In the genomic region with DNA sequence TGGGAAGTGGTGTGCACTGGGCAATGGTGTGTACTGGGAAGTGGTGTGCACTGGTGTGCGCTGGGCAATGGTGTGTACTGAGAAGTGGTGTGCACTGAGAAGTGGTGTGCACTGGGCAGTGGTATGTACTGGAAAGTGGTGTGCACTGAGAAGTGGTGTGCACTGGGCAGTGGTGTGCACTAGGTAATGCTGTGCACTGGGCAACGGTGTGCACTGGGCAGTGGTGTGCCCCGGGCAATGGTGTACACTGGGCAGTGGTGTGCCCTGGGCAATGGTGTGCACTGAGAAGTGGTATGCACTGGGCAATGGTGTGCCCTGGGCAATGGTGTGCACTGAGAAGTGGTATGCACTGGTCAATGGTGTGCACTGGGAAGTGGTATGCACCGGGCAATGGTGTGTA, we compare ENCODE assay signal across 14 mouse cellular contexts. TPM values are rescaled to one million over a fixed set of nuclear protein-coding genes. Genes with fewer than 3 reads are reported as not detected.
DNase-seq lines count a peak whose midpoint lies in the region; ATAC-seq lines count a peak whose summit lies in the region.
"Had no signal": no experiment of that assay in that cellular context is flagged by ENCODE, and none has a peak within 500 bp of the region (broad histone marks: within the 10 kb centered on the region; RNA-seq: fewer than 3 reads in every experiment).

No protein-coding gene starts in this region.

- no peak overlapping the region for H3K27ac ChIP-seq in heart, embryonic 15.5 days
- H3K27ac ChIP-seq in embryonic facial prominence, embryonic 15.5 days (replicated peaks): no peak overlapping the region
- no peak overlapping the region for H3K27ac ChIP-seq in hindbrain, embryonic 16.5 days (ENCODE audit: low read depth, low read length)
- H3K27ac ChIP-seq: intestine, embryonic 15.5 days; limb, embryonic 13.5 days; neural tube, embryonic 15.5 days had no signal

- intact Hi-C loops in heart, postnatal 25 days (cut with DNase I): no loop called here

- no peak overlapping the region for H3K4me2 ChIP-seq in heart, embryonic 15.5 days
- no peak overlapping the region for H3K4me2 ChIP-seq in embryonic facial prominence, embryonic 15.5 days (replicated peaks)
- H3K4me2 ChIP-seq in hindbrain, embryonic 16.5 days (ENCODE audit: low read length): no peak overlapping the region
- H3K4me2 ChIP-seq: intestine, embryonic 15.5 days; limb, embryonic 13.5 days; neural tube, embryonic 15.5 days had no signal

- H3K9ac ChIP-seq in heart, embryonic 15.5 days: no peak overlapping the region
- H3K9ac ChIP-seq in embryonic facial prominence, embryonic 15.5 days: no peak overlapping the region
- no peak overlapping the region for H3K9ac ChIP-seq in hindbrain, embryonic 16.5 days (ENCODE audit: low read depth, low read length)
- H3K9ac ChIP-seq: intestine, embryonic 15.5 days; limb, embryonic 13.5 days; neural tube, embryonic 15.5 days had no signal

- no peak overlapping the region for H3K4me3 ChIP-seq in heart, embryonic 15.5 days
- H3K4me3 ChIP-seq in megakaryocyte, embryonic 14.5 days (replicated peaks): peak overlapping the region; percentile 12
- no peak overlapping the region for H3K4me3 ChIP-seq in embryonic facial prominence, embryonic 15.5 days (replicated peaks)
- H3K4me3 ChIP-seq in hindbrain, embryonic 16.5 days (ENCODE audit: low read length): no peak overlapping the region
- H3K4me3 ChIP-seq: intestine, embryonic 15.5 days; limb, embryonic 13.5 days; neural tube, embryonic 15.5 days had no signal

- no peak for DNase-seq in heart, postnatal 25 days (ENCODE audit: low spot score)
- no peak for DNase-seq in left cerebral cortex, adult 11 months (ENCODE audit: low spot score)
- no peak for DNase-seq in urinary bladder, postnatal 4 days (ENCODE audit: low spot score in 2 of 2)
- DNase-seq: adrenal gland, postnatal 36 days; cerebellum, adult 2 months; kidney, postnatal 36 days had no signal

- no peaks in the 10 kb centered on the region for H3K9me3 ChIP-seq in heart, embryonic 15.5 days (replicated peaks)
- H3K9me3 ChIP-seq in megakaryocyte, embryonic 14.5 days: peaks cover 11% of the 10 kb centered on the region
- no peaks in the 10 kb centered on the region for H3K9me3 ChIP-seq in embryonic facial prominence, embryonic 15.5 days (replicated peaks)
- no peaks in the 10 kb centered on the region for H3K9me3 ChIP-seq in hindbrain, embryonic 16.5 days (ENCODE audit: control insufficient read depth, low read length)
- H3K9me3 ChIP-seq: intestine, embryonic 15.5 days; limb, embryonic 13.5 days; neural tube, embryonic 15.5 days had no signal

- H3K36me3 ChIP-seq in heart, embryonic 15.5 days: peaks cover 3% of the 10 kb centered on the region; the same call in 1 of the 2 replicates
- peaks cover 12% of the 10 kb centered on the region for H3K36me3 ChIP-seq in megakaryocyte, embryonic 14.5 days (replicated peaks; ENCODE audit: low read length)
- H3K36me3 ChIP-seq in embryonic facial prominence, embryonic 15.5 days: 0 out of 2 replicates have a peak, but pooled peaks cover 4% of the 10 kb centered on the region
- no peaks in the 10 kb centered on the region for H3K36me3 ChIP-seq in hindbrain, embryonic 16.5 days (ENCODE audit: control insufficient read depth, insufficient read depth, low read length)
- H3K36me3 ChIP-seq: intestine, embryonic 15.5 days had no signal

- H3K4me1 ChIP-seq in heart, embryonic 15.5 days (replicated peaks): 0 out of 2 replicates have a peak, but pooled peaks cover 8% of the 10 kb centered on the region
- peaks cover 27% of the 10 kb centered on the region for H3K4me1 ChIP-seq in megakaryocyte, embryonic 14.5 days
- no peaks in the 10 kb centered on the region for H3K4me1 ChIP-seq in embryonic facial prominence, embryonic 15.5 days
- H3K4me1 ChIP-seq in hindbrain, embryonic 16.5 days (ENCODE audit: control insufficient read depth, insufficient read depth, low read depth, low read length): peaks cover 2% of the 10 kb centered on the region; the same call in 1 of the 2 replicates
- H3K4me1 ChIP-seq: intestine, embryonic 15.5 days had no signal

- 0 out of 2 replicates have a peak, but pooled peaks have one; percentile 7 for ATAC-seq in heart, embryonic 15.5 days (replicated peaks; ENCODE audit: insufficient number of reproducible peaks, insufficient read depth, low FRiP score, low read depth)
- no peak for ATAC-seq in megakaryocyte, adult 5-6 weeks (ENCODE audit: poor library complexity, severe bottlenecking)
- ATAC-seq in embryonic facial prominence, embryonic 15.5 days (ENCODE audit: insufficient number of reproducible peaks, low FRiP score, low TSS enrichment, low read depth): peak; percentile 26
- 0 out of 2 replicates have a peak, but pooled peaks have one; percentile 57 for ATAC-seq in hindbrain, embryonic 16.5 days
- ATAC-seq: intestine, embryonic 15.5 days had no signal

- 93% methylated on average over 4 of the region's 4 CpGs for WGBS in heart, embryonic 15.5 days
- WGBS in embryonic facial prominence, embryonic 15.5 days: 99% methylated on average over 4 of the region's 4 CpGs
- 97% methylated on average over 4 of the region's 4 CpGs for WGBS in hindbrain, embryonic 16.5 days

- H3K27me3 ChIP-seq in heart, embryonic 15.5 days: no peaks in the 10 kb centered on the region
- peaks cover 2% of the 10 kb centered on the region for H3K27me3 ChIP-seq in megakaryocyte, embryonic 14.5 days (replicated peaks)
- no peaks in the 10 kb centered on the region for H3K27me3 ChIP-seq in embryonic facial prominence, embryonic 15.5 days
- H3K27me3 ChIP-seq in hindbrain, embryonic 16.5 days (replicated peaks; ENCODE audit: control insufficient read depth, insufficient read depth, low read length): no peaks in the 10 kb centered on the region
- H3K27me3 ChIP-seq: intestine, embryonic 15.5 days; limb, embryonic 13.5 days; neural tube, embryonic 15.5 days had no signal

RNA-seq across cellular contexts. Expression of a gene that starts 7.2 kb away (rescaled TPM):
- polyA plus RNA-seq in heart, embryonic 15.5 days (2015; fragmentation: Nextera tagmentation; extraction: Ambion mirVana): 56.5 and 62.2 TPM in 2 replicates
- total RNA-seq in heart, postnatal 25 days (2021): 10 to 100 TPM; 13.9 to 18.5 TPM
- polyA plus RNA-seq in megakaryocyte, embryonic 14.5 days (2012; ENCODE audit: insufficient read depth, low replicate concordance): 0.63 TPM in 1 of 2 replicates, not detected in the other
- total RNA-seq in megakaryocyte, adult 5-6 weeks (2015): 1.8 and 2.7 TPM in 2 replicates
- 2.0 and 5.2 TPM in 2 replicates for total RNA-seq in megakaryocyte, adult 5-6 weeks (2017)
- polyA plus RNA-seq in embryonic facial prominence, embryonic 15.5 days (2015; fragmentation: Nextera tagmentation; extraction: Ambion mirVana): 75.1 and 77.0 TPM in 2 replicates
- 114 and 118 TPM in 2 replicates for polyA plus RNA-seq in hindbrain, embryonic 16.5 days (2015; fragmentation: Nextera tagmentation; extraction: Ambion mirVana)

Comparison
In these comparisons a context has a peak if more than half of its experiments do, and no peak if none do; other contexts are left out.
1. RNA of a gene that starts 7.2 kb away (polyA plus RNA-seq): 114 to 118 TPM in hindbrain, embryonic 16.5 days, 75.1 to 77.0 TPM in embryonic facial prominence, embryonic 15.5 days and 56.5 to 62.2 TPM in heart, embryonic 15.5 days; 0.63 TPM in megakaryocyte, embryonic 14.5 days; every median in the first group is over 10 times any median in the second.